Mouse (Mus musculus): ENCODE measurements at regions not wholly inside any gene's neighbourhood (a gene's known extent, or its start where the extent isn't known, plus 50 kb on each side); places are given as distances from the start of the nearest gene placed in this dataset.

DNA sequence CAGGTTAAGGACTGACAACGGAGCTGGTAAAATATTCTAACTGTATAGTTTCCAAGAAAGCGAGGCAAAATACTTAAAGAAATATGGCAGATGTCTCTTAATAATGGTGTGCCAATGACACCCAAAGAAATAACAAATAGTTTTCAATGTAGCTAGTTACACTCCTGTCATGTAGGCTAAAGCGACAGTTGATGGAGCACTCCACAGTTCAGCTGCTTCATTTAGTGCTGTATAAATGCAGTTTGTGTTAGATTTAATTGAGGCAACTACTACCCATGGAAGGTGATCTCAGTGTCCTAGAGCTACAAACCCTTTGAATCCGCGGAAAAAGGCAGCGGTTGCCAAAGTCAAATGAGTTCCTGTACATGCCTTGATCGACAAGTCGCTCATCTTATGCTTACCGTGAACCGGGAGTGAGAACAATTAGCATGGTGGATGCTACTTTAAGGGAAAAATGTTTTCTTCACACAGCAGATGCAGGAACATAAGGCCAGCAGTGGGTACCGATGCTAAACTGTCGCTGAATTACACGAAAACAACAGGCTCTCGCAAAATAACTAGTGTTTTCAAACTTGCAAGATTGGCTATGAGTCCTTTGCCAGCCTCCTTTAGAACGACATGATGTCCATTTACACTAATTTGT lies 961.4 kb downstream of the Mat2b start:
- DNase-seq (ENCODE audit: low read depth, low spot score), result no peak

DNA sequence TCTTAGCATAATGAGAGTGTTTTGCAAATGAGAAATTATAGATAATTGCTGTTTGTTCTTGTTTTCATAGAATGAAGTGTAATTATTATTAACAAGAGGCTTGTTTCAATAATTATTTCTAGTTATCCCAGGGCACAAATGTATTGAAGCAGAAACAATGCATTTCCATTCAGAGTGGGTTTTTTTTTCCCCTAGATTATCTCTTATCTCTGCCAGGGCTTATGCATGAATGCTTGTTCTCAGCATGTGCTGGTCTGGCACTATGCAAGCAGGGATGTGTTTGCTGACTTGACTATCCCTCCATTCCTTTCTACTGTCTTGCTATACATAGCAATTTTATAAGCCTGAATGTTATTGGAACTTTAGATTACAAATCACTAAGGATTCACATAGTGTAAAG lies 971.4 kb downstream of the Mat2b start:
- DNase-seq (ENCODE audit: low read depth, low spot score), result peak; percentile 9

DNA sequence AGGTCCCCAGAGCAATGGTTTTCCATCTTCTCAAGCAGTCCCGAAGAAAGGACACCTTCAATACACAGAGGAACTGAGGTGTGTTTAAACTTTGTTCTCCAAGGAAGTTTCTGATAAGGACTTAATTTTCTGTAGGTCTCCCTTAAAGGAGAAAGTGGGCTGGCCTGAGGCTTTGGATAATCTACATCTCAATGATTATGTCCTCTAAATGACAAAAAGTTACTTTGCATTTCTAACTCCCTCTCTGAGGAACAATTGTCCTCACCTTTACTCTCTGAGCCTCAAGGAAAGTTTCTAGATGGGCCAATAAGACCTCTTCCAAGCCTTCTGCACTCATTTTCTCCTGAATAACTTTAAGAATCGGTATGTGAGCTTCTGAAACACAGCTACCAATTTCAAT lies 1016.5 kb downstream of the Mat2b start:
- no peak for DNase-seq (ENCODE audit: low read depth, low spot score)

DNA sequence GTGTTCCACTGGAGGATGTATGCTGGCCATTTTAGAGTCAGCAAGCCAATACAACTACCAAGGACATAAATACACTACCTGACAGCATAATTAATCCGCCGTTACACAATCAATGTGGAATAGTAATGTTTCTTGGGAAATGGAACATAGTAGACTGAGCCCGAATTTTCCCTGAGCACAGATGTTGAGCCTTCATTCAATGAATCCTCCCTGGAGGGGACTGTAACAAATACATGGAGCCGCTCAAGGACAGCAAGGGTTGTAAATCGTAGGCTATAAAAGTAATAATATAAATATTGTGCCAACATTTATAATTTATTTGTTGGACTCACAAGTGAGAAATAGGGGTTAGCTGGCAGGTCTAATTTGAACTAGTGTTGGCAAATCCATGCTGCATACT lies 1041.4 kb downstream of the Mat2b start:
- DNase-seq (ENCODE audit: low read depth, low spot score), result no peak

DNA sequence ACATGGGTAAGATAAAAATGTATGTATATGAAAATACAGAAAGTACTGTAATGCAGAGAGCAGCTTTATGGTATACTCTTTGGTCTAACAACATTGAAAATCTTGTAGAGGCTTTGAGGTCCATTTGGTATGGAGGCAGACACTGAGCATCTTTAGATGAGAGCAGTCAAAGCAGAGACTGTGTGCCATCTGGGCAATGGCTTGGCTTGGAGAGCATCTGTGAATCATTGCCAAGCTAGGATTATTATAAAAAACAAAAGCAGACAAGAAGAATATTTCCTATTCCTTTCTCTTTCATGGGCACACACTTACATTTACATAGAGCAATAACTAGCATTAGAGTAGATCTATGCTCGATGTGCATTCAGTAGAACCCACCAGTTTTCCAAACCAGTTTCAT lies 1075.6 kb downstream of the Mat2b start:
- DNase-seq (ENCODE audit: low read depth, low spot score), result no peak

DNA sequence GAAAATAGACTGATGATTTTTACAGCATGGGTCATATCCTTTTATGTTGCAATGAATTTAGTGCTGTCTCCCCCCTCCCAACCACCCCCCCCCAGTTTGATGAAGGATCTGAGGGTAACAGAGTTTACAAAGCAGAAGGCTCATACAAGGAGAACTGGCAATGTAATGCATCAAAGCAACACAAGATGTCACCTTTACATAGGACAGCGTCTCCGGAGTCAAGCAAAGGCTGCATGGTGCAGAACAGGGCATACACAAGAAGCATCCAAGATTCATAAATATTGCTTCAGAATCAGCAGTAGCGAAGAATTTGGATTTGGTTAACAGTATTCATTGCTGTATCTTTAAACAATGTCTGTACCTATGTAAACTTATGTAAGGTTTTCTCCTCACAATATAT lies 1079.2 kb downstream of the Mat2b start:
- no peak for DNase-seq (ENCODE audit: low read depth, low spot score)

DNA sequence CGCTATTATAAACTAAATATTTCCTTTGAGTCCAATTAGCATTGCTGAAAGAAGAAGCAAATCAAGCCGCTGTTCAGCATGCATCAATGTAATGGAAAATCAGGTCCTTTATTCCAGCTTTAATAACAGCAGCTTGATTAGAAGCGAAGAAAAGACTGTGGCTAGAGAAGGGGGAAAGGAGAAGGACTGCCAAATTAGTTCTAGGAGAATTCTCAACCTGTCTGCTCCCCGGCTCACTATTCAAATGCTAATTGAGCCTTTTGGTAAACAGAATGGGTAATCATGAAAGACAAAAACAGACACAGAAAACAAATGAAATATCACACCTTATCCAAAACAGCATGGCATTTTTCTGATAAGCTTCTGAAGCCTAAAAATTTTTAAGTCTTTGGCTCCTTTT lies 1098.5 kb downstream of the Mat2b start:
- DNase-seq (ENCODE audit: low read depth, low spot score), result no peak

DNA sequence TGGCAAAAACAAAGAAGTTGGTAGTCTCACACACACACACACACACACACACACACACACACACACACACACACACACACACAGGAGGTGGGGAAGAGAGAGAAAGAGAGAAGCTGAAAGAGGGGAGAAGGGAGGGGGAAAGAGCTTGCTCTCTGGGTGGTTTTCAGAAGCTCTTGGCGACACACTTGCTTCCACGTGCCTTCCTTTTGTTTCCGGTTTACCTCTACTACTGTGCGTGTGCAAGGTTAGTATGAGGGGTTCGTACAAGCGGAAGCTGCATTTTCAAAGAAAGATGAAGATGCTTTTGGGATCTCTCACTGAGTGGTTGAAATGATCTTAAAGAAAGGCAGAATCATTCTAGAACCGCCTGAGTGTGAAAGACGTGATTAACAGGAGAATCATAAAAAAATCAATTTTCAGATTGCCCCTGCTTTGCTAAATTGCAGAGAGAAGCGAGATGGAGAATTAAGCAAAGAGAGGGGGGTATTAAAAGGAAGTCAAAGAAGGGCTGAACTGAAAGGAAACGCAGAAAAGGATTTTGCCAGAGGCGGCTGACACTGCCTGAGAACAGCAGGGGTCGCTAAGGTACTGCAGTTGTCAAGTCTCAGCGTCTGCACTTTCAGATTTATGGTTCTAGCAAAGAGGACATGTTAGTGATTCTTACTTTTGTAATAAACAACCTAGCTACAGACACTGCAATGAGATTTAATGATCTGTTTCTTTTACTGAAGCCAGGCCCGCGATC lies 1106.2 kb downstream of the Mat2b start:
- DNase-seq (ENCODE audit: low read depth, low spot score), result peak; percentile 54

DNA sequence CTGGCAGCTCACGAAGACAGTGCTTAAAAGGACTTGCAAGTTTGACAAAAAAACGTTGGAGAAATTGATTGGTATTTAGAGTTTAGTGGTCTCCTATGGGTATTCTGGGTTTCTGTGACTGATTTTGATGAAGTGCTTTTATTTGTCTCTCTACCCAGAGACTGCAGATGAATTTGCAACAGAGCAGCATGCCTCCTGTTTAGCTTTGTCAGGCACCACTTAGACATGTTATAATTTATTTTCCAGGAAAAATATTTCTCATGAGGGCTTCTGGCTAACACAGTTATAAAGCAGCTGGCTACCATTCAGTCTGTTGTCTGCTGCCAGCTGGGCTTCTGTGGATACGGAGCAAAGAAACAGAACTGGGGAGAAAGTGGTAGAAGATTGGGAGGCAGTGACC lies 1136.7 kb downstream of the Mat2b start:
- DNase-seq (ENCODE audit: low read depth, low spot score), result no peak

DNA sequence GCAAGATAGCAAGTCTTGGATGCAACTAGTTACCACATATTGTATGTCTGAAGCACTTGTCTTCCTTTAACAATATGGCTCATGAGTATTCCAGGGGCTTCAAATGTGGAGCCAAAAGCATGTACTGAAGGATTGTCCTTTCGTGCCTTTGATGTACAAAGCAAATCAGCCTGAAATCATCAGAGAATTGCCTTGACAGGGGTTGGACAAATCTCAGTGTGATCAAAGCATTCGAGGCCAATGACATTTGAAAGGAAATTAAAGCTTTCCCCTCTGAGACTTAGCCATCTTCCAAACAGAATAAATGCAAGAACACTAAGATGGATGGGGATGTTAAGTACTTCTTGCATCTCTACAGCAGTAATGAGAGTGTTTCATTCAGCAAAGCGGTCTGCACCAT lies 1144.9 kb downstream of the Mat2b start:
- no peak for DNase-seq (ENCODE audit: low read depth, low spot score)

DNA sequence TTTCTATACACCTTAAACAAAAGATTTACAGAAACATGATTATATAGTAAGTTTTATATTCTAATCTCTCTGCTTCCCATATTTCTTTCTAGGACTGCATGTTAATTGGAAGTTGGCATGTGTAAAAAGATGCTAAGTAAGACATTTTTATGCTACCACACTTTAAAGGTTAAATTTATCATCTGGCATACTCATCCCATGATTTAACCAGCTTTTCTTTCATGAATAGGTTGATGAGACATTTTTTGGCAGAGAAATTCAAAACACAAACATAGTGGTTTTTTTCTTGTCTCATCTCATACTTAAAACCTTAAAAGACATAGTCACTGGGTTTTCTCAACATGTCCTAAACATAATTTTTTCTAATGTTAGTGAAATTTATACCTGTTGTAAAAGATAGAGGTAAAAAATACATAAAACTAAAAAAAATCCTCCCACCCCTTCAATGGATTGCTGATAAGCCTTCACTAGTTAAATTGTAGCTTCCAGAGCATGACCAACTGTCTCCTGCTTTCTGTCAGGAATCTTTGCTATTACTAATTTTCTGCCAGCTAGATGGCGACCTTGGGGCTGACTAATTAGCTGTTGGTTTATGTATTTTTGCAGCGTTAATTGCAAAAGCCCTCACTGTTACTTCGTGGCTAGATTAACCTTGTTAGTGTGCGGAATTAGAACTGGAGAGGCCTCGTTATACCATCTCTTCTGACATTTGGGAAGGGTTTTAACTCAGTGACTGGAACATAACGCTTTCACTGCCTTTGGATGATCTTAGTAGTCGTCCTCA lies 1169.9 kb downstream of the Mat2b start:
- DNase-seq (ENCODE audit: low read depth, low spot score), result no peak

DNA sequence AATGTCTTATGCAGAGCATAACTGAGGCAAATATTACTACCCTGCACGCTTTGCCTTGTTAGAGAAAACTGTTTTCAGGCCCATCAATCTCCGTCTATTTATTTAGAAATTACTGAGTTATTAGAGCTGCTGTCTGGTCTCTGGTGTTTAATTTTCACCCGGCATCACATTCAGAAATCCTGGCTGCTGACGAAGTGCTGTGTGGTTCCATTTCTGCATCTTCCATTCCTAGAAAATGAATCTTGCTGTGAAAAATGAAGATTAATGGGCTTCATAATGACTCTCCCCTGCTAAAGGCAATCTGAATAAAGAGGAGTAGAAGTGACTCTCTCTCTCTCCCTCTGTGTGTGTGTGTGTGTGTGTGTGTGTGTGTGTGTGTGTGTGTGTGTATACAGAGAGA lies 1199.8 kb downstream of the Mat2b start:
- no peak for DNase-seq (ENCODE audit: low read depth, low spot score)

DNA sequence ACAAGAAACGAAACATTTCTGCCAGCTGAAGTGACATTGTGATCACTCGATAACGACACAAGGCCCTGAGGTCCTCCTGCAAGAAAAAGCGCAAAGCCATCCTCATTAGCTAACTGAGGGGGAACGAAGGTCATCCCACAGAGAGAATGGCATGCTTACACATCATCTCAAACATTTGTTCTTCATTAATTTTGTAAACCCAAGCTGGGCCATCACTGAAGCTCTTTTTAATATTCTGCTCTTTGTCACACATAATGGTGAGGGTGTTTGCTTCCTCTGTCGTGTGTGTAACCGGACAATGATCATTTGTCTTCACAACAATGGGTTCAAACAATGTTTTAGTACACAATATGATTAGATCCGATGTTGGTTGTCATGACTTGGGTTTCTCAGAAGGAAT lies 1217.9 kb downstream of the Mat2b start:
- no peak for DNase-seq (ENCODE audit: low read depth, low spot score)

DNA sequence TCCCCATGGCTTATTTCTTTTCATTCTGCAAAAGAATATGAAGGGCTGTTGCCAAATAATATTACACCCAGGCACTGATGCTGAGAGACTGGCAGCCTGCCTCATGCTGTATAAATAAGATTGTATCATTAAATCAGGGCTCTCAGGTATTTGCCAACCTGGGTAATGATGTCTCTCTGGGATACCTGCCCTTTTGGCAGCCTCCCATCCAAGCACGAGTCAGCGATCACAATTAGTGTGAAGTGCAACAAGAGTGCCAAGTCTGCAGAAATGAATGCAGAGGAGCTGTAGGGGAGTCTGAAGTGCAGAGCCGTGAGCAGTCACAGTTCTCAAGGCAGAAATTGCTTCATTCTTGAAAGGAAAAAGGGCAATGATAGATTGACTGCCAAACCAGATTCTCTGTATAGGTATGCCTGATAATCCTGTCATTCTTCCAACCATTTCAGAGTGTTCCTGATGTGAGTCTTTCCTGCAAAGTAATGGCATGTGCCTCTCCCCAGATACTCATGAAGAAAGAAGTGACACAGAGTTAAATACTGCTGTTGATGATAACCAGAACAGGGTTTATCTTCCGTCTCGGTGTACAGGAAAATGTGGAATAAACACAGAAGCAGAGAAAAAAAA lies 1241.6 kb downstream of the Mat2b start:
- no peak for DNase-seq (ENCODE audit: low read depth, low spot score)

DNA sequence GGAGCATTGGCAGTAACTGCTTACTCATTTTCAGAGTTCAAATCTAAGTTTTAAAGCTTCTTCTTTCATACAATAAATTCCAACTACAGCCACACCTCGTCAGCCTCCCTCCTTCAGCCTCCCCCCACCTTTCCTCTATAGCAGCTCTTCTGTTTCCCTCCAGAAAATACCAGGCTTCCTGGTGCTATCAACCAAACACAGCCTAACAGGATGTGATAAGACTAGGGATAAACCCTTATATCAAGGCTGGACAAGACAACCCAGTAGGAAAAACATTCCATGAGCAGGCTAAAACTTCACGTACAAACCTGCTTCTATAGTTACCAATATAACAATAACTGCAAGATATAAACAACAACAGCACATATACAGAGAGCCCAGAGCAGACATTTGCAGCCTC lies 1248.6 kb downstream of the Mat2b start:
- DNase-seq (ENCODE audit: low read depth, low spot score), result no peak

DNA sequence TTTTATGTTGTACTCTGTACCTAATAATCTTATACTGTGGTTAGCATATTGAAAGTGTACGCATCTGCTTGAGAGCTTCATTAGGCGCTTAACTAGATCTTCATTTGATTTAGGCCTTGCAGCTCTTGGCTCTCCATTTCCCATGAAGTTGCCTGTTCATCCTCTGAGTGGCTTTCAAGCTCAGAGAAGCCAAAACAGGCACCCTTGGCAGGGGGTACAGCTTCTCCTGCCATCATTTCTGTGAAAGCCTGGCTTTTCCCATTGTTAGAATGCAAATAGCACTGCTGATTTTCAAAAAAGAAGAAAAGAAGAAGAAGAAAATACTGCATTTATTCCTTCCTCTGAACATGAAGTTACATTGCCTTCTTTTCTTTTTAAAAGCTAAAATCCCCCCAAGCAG lies 1283.3 kb downstream of the Mat2b start:
- DNase-seq (ENCODE audit: low read depth, low spot score), result no peak

DNA sequence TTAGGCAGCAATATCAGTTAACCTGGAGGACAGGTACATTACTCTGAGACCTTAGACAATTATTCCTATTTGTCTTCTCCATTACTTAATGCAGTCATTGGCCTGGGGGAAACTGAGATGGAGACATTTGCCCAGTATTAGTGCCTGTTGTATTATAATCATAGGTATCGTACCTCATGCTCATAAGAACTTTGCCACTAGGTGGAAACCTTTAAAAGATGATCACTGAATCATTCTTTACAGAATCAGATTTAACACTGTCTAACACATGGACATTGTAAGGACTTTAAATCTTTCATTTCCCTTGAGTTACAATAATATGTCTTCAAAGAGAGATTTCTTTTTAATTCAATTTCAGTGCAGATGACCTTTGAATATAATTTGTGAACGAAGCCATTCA lies 1283.8 kb downstream of the Mat2b start:
- no peak for DNase-seq (ENCODE audit: low read depth, low spot score)

DNA sequence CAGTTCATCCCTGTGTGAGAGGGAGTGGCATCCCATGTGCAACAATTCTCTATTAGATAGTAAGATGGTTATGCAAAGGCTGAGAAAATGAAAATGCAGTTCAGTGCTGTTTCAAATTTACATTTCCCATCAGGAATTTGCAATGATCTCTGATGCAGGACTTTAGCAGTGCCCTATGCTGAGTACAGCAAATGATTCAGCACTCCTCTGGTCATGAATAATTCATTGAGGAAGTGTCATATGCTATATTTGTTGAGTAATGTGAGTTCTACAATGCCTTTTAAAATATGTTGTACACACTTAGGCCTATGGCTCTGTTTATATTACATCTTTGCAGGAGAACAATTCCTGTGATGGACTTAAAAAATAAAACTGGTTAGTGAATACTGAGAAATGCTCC lies 1330.2 kb downstream of the Mat2b start:
- DNase-seq (ENCODE audit: low read depth, low spot score), result no peak

DNA sequence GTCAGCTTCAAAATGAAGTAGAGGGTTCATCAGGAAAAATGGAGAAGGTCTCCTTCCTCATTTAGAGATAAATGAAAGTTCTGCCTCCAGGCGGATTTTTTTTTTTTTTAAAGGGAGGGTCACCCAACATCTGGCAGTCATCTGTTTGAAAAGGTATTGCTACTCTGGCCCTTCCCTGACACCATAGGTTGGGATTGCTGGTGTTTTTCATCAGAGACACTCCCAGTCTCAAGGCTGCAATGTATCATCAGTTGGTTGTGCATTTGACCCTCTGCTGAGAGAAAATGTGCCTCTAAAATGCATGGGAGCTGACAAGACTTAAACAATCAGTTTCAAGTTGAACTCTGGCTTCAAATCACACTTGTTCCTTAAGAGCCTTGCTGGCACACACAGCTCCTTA lies 1344.4 kb downstream of the Mat2b start:
- no peak for DNase-seq (ENCODE audit: low read depth, low spot score)
